Mouse (Mus musculus) MEL (cell line): ENCODE data around the gene Gm49359.
"Not testable (repeated sequence)": the region's sequence is repeated elsewhere in the genome, so short reads cannot be mapped to it uniquely, and the experiment has no call there.

ENCODE experiments used
- EP300 ChIP-seq, 2 experiments: IDR thresholded peaks; 2 replicates each; pipeline ENCODE4 v1.6.1; 2011; ENCODE audit warnings: improper control_type of control experiment in 2 of 2, low read length in 2 of 2, low read depth in 1 of 2, mild to moderate bottlenecking in 1 of 2
- MYC ChIP-seq: IDR thresholded peaks from 2 replicates; pipeline ENCODE4 v1.6.1; 2011; ENCODE audit warnings: low read depth, mild to moderate bottlenecking, low read length, improper control_type of control experiment, moderate library complexity
- POLR2A ChIP-seq, 2 experiments: IDR thresholded peaks; 2 replicates each; pipeline ENCODE4 v1.6.1; 2011 to 2012; ENCODE audit warnings: low read length in 2 of 2, mild to moderate bottlenecking in 2 of 2, control low read depth in 1 of 2, improper control_type of control experiment in 1 of 2, low read depth in 1 of 2, moderate library complexity in 1 of 2; ENCODE audit not compliant: control insufficient read depth in 1 of 2, insufficient read depth in 1 of 2, poor library complexity in 1 of 2
- POLR2AphosphoS5 ChIP-seq: IDR thresholded peaks from 2 replicates; pipeline ENCODE4 v1.6.1; 2012; ENCODE audit warnings: low read depth, borderline replicate concordance, mild to moderate bottlenecking, inconsistent platforms, low read length, moderate library complexity, mixed read lengths
- TCF12 ChIP-seq: IDR thresholded peaks from 2 replicates; pipeline ENCODE4 v1.6.1; 2014; ENCODE audit warnings: low read depth, mild to moderate bottlenecking, inconsistent platforms, low read length, improper control_type of control experiment, moderate library complexity
- USF1 ChIP-seq: IDR thresholded peaks from 2 replicates; pipeline ENCODE4 v1.6.1; 2014; ENCODE audit warnings: low read depth, mild to moderate bottlenecking, inconsistent platforms, low read length, improper control_type of control experiment, moderate library complexity

- TF ChIP-seq POLR2A (IDR thresholded peaks at IDR 0.05; ENCODE audit: control insufficient read depth in 1 of 2, insufficient read depth in 1 of 2, low read depth in 1 of 2, low read length in 2 of 2, poor library complexity in 1 of 2); USF1; POLR2AphosphoS5; TCF12; MYC; EP300 (IDR thresholded peaks at IDR 0.05; ENCODE audit: low read depth in 1 of 2, low read length in 2 of 2): not testable (repeated sequence)
Observed at GRCm38 (mm10) chr13:62510641-62511420, 44.2 kb upstream of the Gm49359 start.
